Mouse (Mus musculus) layer of hippocampus, adult 2 months (tissue): ENCODE measurements around the gene Edaradd. TPM values are rescaled to one million over a fixed set of nuclear protein-coding genes. Genes with fewer than 3 reads are reported as not detected.
"Not testable (repeated sequence)": the region's sequence is repeated elsewhere in the genome, so short reads cannot be mapped to it uniquely, and the experiment has no call there.

ENCODE experiments used
- DNase-seq, 2 experiments: peaks; one replicate each; pipeline ENCODE4 v3.0.0; 2022; ENCODE audit warnings: low spot score in 2 of 2
- H3K27ac ChIP-seq: fragments of 200-600 bp; 2 replicates; pipeline ENCODE4 v1.8.1; 2022
- H3K4me3 ChIP-seq: fragments of 200-600 bp; 2 replicates; pipeline ENCODE4 v1.8.1; 2022; ENCODE audit warnings: mild to moderate bottlenecking
- CTCF ChIP-seq: fragments of 200-600 bp; conservative IDR thresholded peaks from 2 replicates; pipeline ENCODE4 v1.8.1; 2022; ENCODE audit warnings: antibody characterized with exemption, mild to moderate bottlenecking, moderate library complexity
- total RNA-seq, 2 experiments: library from RNA; stranded (reverse); gene quantifications; 2 replicates each; pipeline ENCODE4 v1.2.3; 2021

Edaradd gene
- total RNA-seq, 2 experiments from 2014 or later, result 0.26 to 0.29 TPM

- no peak for TF ChIP-seq CTCF
- DNase-seq, result no peak
- Histone ChIP-seq H3K4me3 (no peak overlapping the region), H3K27ac (no peak overlapping the region)
Observed at GRCm38 (mm10) chr13:12502665-12503237, 17.5 kb downstream of the Edaradd start.

GRCm38 (mm10) chr13:12499107-12499506 lies 21.1 kb downstream of the Edaradd start:
- no peak for DNase-seq
- Histone ChIP-seq H3K4me3 (no peak overlapping the region), H3K27ac (no peak overlapping the region)
- no peak for TF ChIP-seq CTCF

GRCm38 (mm10) chr13:12497809-12498208 lies 22.4 kb downstream of the Edaradd start:
- DNase-seq, result no peak
- no peak for TF ChIP-seq CTCF
- H3K27ac ChIP-seq, result no peak overlapping the region
- H3K4me3 ChIP-seq, result no peak overlapping the region

- H3K4me3 ChIP-seq, result no peak overlapping the region
- H3K27ac ChIP-seq, result no peak overlapping the region
- no peak for TF ChIP-seq CTCF
- no peak for DNase-seq
Observed at GRCm38 (mm10) chr13:12494750-12495149, 25.5 kb downstream of the Edaradd start.

- DNase-seq, result no peak
- H3K27ac ChIP-seq, result no peak overlapping the region
- no peak for TF ChIP-seq CTCF
Observed at GRCm38 (mm10) chr13:12492515-12492914, 27.7 kb downstream of the Edaradd start.

GRCm38 (mm10) chr13:12485640-12486039 lies 34.6 kb downstream of the Edaradd start:
- no peak overlapping the region for H3K4me3 ChIP-seq
- no peak for DNase-seq
- TF ChIP-seq CTCF, result no peak
- H3K27ac ChIP-seq, result no peak overlapping the region

More at GRCm38 (mm10) chr13:12492515-12492914, 27.7 kb downstream of the Edaradd start:
- H3K4me3 ChIP-seq, result no peak overlapping the region

GRCm38 (mm10) chr13:12485197-12485596 lies 35.0 kb downstream of the Edaradd start:
- Histone ChIP-seq H3K4me3 (no peak overlapping the region), H3K27ac (no peak overlapping the region)
- no peak for DNase-seq
- TF ChIP-seq CTCF, result no peak

- no peak overlapping the region for H3K4me3 ChIP-seq
- no peak overlapping the region for H3K27ac ChIP-seq
- DNase-seq, result no peak
- no peak for TF ChIP-seq CTCF
Observed at GRCm38 (mm10) chr13:12479802-12480201, 40.4 kb downstream of the Edaradd start.

- no peak for DNase-seq
- no peak for TF ChIP-seq CTCF
- no peak overlapping the region for H3K27ac ChIP-seq
- H3K4me3 ChIP-seq, result no peak overlapping the region
Observed at GRCm38 (mm10) chr13:12478301-12478700, 41.9 kb downstream of the Edaradd start.

- H3K4me3 ChIP-seq, result no peak overlapping the region
Observed at GRCm38 (mm10) chr13:12476886-12477285, 43.4 kb downstream of the Edaradd start.

GRCm38 (mm10) chr13:12475239-12475638 lies 45.0 kb downstream of the Edaradd start:
- no peak overlapping the region for H3K27ac ChIP-seq
- H3K4me3 ChIP-seq, result no peak overlapping the region
- no peak for TF ChIP-seq CTCF
- DNase-seq, result no peak

More at GRCm38 (mm10) chr13:12476886-12477285, 43.4 kb downstream of the Edaradd start:
- no peak for DNase-seq
- H3K27ac ChIP-seq, result no peak overlapping the region
- no peak for TF ChIP-seq CTCF

GRCm38 (mm10) chr13:12473724-12474378 lies 46.4 kb downstream of the Edaradd start:
- Histone ChIP-seq H3K27ac (no peak overlapping the region), H3K4me3 (no peak overlapping the region)
- peak; percentile 78 to 87 for DNase-seq
- TF ChIP-seq CTCF, result peak; percentile 99

- no peak overlapping the region for H3K27ac ChIP-seq
- H3K4me3 ChIP-seq, result no peak overlapping the region
- TF ChIP-seq CTCF, result no peak
- DNase-seq, result no peak
Observed at GRCm38 (mm10) chr13:12468488-12468887, 51.8 kb downstream of the Edaradd start.

GRCm38 (mm10) chr13:12464844-12465243 lies 55.4 kb downstream of the Edaradd start, which contains the start of gene Lgals8:
Gene Lgals8, minus strand, starts transcription at chr13:12464944.
- DNase-seq, result no peak
- Histone ChIP-seq H3K4me3 (no peak within 1 kb of the TSS), H3K27ac (no peak within 1 kb of the TSS)
- TF ChIP-seq CTCF, result no peak

- not testable (repeated sequence) for H3K27ac ChIP-seq, H3K4me3 ChIP-seq, DNase-seq
Observed at GRCm38 (mm10) chr13:12464159-12464558, 56.1 kb downstream of the Edaradd start.
